Mouse (Mus musculus) left cerebral cortex, postnatal 10 days (tissue): ENCODE data around the gene Scamp2. TPM values are rescaled to one million over a fixed set of nuclear protein-coding genes. Genes with fewer than 3 reads are reported as not detected.

ENCODE experiments used
- DNase-seq, 2 experiments: peaks; one replicate each; pipeline ENCODE4 v3.0.0; 2021 to 2022; ENCODE audit warnings: low spot score in 2 of 2, mixed read lengths in 1 of 2; ENCODE audit errors: extremely low spot score in 1 of 2
- intact Hi-C: fragments of 180-260 bp; cut with DNase I; formaldehyde crosslinking; loops from one replicate; pipeline ENCODE4 v1.15.1; 2025
- total RNA-seq, 2 experiments: library from RNA; stranded (reverse); gene quantifications; 2 replicates each; pipeline ENCODE4 v1.2.3; 2021

The Scamp2 gene
- total RNA-seq, 2 experiments from 2014 or later, result 25.7 to 29.9 TPM

DNA sequence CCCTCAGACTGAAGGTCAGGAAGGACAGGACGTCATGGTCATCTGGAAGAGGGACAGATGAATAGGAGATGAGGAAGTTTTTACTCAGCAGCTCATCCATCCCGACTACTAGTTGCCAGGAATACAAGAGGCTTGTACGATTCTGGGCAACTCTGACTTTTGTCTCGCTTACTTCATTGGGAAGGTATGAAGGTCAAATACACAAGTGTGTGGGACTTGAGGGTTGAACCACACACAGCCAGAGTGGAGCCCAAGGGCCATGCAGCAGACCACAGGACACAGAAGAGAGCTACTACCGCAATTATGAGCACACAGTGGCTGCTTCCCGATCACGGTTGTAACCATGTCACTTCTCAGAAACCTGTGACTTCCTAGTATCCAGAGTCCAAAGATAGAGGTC, 51.8 kb downstream of the Scamp2 start:
- intact Hi-C loops, result no loop called here
- no peak for DNase-seq

DNA sequence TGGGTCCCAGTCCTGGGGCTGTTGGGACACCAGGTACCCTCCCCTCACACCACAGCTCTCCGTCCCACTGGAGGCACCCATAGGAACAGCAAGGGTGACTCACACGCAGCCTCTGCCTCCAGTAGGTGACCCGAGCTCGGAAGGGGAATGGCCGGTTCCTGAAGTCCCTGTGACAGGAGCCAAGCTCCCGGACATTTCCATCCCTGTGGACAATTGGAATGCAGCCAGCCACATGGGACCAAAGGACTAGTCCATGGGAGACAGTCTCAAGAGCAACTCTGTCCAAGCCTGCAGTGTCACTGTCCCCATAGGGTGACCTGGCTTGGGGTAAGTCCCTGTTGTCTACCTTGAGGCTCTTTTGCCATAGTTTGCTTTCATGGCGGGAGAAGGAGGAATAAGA, 53.2 kb downstream of the Scamp2 start:
- intact Hi-C loops, result no loop called here
- DNase-seq, result peak in 1 of 2 experiments; percentile 56

DNA sequence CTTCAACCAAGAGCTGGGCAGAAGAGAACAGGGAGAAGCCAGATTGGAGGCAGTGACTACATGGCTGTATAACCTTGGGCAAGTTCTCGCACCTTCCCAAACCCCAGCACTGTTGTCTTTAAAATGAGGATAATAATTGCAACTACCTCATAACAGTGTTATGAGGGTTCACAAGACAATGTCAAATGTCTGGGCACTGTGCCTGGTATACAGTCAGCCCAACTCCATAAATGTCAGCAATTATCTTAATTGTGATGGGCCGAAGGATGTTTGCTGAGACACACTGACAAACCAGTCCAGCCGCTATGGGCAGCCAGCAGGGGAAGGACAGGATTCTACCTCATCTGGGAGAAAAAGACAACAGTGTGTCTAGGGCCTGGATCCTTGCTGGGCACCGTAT, 54.0 kb downstream of the Scamp2 start:
- no peak for DNase-seq
- intact Hi-C loops, result no loop called here

DNA sequence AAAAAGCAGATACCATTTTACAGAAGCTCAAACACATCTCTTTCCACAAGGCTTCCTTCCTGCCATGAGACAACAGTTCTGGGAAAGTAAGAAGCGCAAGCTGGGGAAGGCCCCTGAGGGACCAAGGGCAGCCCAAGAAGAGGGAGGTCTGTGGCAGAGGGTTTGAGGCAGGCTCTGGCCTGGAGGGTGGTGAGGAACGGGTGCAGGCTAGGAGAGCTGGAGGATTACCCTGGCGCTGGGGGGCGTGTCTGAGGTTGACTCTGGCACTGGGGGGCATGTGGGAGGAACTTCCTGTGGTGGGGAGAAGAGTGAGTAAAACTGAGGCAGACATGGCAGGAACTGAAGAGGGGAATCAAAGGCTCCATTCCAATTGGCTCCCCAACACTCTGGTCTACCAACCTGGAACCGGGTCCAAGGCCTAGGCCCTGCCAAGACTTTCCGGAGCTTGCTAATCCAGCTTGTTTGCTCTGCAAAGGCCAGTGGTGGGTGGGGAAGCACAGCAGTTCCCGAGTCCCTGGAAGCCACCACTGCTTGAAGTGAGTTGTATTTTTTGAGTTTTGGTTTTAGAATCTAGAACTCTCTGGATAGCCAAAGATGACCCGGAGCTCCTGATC, 56.9 kb downstream of the Scamp2 start:
- no peak for DNase-seq
- intact Hi-C loops, result no loop called here

DNA sequence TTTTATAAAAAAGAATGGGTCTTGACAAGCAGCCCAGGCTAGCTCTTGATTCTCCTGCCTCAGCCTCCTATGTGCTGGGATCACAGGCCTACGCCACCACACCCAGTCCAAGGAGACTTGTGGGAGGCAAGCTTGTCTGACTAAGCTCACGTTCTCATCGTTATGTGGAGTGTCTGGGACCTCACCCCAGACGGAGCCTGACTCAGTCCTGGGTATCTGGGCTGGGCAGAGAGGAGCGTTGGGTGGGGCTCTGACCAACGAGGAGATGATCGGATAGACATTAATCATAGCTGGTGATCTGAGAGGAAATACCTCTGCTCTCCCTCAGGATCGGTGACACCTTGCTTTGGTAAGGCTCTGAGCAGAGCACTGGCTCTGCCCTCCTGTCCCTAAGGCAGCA, 58.1 kb downstream of the Scamp2 start:
- intact Hi-C loops, result no loop called here
- DNase-seq, result no peak

DNA sequence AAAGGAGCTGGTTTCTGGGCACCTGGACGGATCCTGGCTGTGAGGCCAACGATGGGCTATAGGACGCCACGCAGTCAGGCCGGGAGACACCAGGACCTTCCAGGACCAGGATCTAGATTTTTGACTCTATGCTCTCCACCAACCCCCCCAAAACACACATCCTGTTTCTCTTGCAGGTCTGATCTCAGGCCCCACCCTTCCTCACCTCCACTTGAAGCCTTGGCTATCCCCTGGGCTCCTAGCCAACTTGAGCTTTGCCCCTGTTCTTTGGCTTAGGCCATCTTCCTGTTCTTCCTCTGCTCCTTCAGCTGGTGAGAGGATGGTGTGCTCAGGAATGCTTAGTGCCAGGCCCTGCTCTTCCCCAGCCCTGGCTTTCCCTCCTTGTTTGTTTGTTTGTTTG, 59.9 kb downstream of the Scamp2 start, which contains the start of gene Lman1l:
Lman1l (minus strand) TSS at position 101 of the 400 bp plus-strand sequence.
- intact Hi-C loops, result no loop called here
- peak in 1 of 2 experiments; percentile 17 for DNase-seq

DNA sequence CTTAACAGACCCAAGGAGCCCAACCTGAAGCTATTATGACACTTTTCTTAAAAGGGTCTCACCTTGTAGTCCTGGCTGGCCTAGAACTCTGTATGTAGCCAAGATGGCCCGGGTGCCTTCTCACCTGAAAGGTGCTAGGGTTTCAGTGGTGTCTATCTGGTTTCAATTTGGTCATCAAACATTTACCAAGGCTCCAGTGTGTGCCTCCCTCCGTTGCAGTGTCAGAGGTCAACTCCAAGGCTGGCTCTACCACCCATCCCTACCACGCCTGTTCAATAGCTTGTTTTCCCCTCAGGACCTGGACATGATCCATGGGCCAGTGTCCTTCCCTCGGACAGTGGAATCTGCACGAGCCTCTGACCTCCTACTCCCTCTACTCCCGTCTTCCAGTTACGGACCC, 63.6 kb downstream of the Scamp2 start:
- intact Hi-C loops, result no loop called here
- DNase-seq, result peak in 1 of 2 experiments; percentile 20

DNA sequence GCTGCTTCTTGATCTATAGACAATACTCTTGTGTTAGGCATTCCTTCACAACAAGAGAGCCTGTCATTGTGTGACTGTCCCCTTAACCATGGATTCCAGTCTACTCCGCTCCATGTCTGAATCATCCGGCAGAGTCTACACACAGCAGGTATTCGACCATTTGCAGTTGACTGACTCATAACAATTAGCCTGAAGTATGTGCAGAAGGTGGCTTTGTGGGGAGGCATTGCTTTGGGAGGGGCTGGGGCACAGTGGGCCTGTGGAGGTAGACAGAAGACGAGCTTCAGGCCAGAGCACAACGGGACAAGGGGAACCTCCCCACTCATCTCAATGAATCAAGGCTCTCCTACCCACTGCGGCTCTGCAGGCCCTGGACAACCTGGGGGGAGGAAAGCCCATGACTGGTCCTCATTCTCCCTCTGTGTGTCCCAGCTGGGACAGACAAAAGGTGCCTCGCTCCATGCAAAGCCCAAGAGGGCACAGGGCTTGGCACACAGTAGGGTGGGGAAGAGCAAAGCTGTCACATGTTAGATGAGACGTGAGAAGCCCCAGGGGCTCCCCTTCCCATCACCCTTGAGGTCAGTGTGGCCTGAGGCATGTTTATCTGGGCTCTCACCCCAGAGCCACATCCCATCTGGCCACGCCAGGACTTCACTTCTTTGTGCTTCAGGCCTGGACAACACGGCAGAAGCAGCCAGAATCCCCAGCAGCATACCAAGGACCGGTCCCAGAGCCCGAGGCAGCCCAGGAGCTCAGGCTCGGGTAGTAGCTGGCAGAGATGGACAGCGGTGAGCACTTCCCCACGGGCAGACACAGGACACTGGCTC, 65.1 kb downstream of the Scamp2 start:
- intact Hi-C loops, result no loop called here
- DNase-seq, result peak in 1 of 2 experiments; percentile 76

DNA sequence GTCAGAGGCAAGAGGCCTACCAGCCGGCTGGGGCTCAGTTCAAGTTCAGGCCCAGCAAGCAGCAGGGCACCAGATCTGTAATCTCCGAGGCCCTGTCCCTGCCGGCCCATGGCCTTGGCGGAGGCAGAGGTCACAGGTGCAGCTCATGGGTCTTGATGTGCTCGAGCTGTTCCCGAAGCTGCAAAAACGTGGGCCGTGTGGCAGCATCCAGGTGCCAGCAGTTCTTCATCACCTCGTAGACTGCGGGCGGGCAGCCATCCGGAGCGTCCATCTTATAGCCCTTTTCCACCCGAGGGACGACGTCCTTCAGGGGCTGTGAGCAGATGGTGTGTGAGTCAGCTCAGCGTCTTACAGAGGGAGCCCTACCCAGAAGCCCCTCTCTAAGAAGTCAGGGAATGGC, 66.4 kb downstream of the Scamp2 start:
- intact Hi-C loops, result no loop called here
- peak in 1 of 2 experiments; percentile 24 for DNase-seq

DNA sequence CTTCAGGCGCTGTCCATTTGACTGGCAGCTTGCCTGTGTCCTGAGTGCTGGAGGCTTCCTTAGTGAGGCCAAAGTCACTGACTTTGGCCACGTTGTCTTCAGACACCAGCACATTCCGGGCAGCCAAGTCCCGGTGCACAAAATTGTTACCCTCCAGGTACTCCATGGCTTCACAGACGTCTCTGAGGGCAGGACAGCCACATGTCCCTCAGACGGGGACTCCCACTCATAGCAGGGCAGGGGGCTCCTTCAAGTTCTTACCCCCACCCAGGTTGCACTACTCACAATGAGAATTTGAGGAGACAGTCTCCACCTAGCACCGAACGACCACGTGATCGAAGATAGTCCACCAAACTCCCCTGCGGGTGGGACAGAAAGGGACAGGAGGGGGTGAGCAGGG, 67.1 kb downstream of the Scamp2 start:
- intact Hi-C loops, result no loop called here
- DNase-seq, result no peak

DNA sequence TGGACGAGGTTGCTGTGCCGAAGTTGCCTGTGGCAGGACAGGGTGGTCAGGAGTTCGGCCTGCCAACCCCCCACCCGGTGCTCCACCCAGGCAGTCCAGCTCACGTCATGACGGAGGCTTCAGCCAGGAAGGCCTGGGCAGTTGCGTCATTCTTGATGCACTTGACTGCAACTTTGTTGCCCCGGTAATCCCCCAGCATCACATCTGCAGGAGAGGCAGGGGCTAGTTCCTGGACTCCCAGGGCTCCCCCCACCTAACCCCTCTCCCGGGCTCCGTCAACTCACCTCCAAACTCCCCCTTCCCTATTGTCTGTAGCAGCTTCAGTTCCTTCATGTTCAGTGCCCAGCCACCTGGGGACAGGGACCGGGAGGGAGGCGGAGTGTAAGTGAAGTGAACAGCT, 68.0 kb downstream of the Scamp2 start:
- intact Hi-C loops, result no loop called here

DNA sequence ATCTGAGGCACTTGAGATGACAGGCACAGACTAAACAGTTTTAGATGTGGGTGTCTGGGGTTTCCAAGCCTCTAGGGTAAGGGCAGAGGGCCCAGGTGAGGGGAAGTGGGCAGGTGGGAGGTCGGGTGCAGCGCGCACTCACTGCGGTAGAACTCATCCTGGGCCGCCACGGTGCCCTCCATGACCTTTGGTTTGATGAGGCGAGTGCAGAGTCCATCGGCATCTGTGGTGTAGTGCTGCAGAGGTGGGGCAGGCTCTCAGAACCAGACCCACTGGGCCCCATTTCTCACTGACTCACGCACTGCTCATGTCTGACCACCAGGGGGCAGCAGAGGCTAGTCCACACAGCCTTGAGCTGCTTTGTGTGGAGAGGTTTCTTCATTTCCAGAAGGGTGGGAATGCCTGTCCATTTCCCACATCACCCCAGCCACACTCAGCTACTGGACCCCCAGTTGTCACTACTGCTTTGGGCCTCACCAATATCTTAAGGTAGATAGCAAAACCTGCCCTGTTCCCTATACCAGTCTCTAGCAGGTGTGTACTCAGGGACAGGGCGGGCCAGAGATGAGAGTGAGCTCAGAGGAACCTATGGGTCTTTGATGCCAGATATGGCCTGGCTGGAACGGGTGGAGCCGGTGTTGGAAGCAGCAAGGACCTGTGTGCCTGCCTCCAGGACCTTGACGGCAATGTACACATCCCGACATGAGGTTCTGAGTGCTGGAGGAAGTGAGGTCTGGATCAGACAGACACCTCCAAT, 68.6 kb downstream of the Scamp2 start:
- intact Hi-C loops, result no loop called here

More for the DNA sequence above, 68.0 kb downstream of the Scamp2 start:
- DNase-seq, result peak in 1 of 2 experiments; percentile 29

DNA sequence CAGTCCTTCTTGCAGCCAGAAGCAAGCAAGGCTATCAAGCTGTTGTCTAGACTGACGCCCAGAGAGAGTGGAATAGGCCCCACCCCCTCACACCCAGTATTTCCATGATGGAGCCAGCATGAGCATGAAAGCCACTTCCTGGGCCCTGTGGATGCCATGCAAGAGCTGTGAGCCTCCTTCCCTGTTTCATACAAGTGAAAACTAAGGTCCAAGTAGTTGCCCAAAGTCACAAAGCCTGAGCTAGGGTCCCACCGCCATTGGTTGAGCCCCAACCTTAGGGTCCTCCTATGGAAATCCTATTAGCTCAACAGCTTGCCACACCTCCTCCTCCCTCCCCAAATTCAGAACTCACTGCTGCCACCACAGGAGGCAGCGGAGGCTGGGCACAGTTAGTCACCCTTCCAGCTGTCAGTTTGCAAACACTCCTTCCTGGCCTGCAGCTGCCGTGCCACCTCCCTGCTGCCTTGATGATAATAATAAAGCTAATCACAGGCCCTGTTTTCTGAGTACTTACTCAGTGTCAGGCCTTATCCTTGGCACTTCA, 72.8 kb downstream of the Scamp2 start:
- intact Hi-C loops, result no loop called here
- DNase-seq, result peak in 1 of 2 experiments; percentile 42

More for the DNA sequence above, 68.6 kb downstream of the Scamp2 start:
- peak; percentile 71 to 83 for DNase-seq

DNA sequence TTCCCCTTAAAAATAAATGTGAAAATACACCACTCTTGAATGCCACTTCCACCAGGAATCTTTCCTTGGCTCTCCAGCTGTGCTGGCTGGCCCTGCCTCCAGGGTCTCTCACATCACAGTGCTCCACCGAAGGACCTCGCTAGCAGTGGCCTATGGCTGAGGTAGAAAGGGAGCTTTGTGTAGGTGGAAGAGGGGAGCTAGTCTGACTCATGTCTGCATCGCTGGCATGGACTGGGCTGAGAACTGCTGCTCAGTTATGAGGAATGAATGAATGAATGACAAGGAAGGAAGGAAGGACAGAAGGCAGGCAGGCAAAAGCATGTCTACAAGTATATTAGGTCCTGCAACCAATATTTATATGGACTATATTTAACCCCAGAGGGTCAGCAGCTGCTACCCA, 76.5 kb downstream of the Scamp2 start:
- peak in 1 of 2 experiments; percentile 15 for DNase-seq
- intact Hi-C loops, result no loop called here

DNA sequence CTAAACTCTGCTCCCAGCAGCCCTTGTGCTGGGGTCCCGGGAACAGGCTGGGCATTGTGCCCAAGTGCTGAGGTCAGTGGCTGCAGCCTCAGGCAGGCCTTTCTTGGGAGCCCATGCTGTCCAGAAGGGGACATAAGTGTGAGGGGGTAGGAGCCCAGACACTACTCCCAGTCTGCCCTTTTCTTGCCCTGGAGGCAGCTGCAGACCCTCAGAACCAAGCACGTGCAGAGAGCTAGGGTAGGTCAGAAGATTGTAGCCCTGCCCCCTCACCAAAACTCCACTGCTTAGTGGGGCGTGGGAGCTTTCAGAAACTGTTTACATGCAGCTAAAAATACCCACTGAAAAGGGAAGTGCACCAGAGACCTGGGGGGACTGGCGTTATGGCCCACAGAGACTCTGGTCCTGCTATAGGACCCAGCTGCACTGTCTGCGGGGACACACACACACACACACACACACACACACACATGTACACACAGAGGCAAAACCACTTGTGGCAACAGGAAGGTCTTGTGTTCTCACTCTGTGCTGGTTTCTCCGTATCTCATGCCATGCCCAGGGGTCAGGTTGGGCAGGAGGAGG, 77.1 kb downstream of the Scamp2 start:
- intact Hi-C loops, result no loop called here

More for the DNA sequence above, 77.1 kb downstream of the Scamp2 start:
- DNase-seq, result peak in 1 of 2 experiments; percentile 89
